12 mouse cellular contexts compared by ENCODE assay signal in the genomic region with DNA sequence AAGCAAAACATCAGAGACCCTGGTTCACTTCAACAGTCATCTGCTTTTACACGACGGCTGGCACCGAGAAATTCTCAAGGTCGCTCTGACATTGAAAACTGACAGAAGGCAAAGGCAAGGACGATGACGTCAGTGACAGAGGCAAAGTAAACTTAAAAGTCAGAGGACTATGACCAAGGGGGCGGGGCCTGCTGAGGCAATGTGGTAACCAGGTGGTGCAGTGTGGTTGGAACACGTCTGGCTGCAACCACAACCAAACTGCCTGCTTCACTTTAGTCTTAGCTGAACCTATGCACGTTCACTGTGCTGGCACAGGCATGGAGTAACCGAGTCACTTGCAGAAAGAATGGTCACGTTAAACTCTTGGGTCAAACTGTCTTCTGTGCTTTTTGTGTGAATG. TPM values are rescaled to one million over a fixed set of nuclear protein-coding genes. Genes with fewer than 3 reads are reported as not detected.
DNase-seq lines count a peak whose midpoint lies in the region; ATAC-seq and TF ChIP-seq lines count a peak whose summit lies in the region.
"Had no signal": no experiment of that assay in that cellular context is flagged by ENCODE, and none has a peak within 500 bp of the region (broad histone marks: within the 10 kb centered on the region; RNA-seq: fewer than 3 reads in every experiment).

No protein-coding gene starts in this region.

- H3K27me3 ChIP-seq in hindbrain, embryonic 14.5 days (ENCODE audit: control insufficient read depth, insufficient read depth, low read length), result no peaks in the 10 kb centered on the region
- no peaks in the 10 kb centered on the region for H3K27me3 ChIP-seq in hindbrain, embryonic 16.5 days (replicated peaks; ENCODE audit: control insufficient read depth, insufficient read depth, low read length)
- H3K27me3 ChIP-seq in CH12.LX (replicated peaks), result no peaks in the 10 kb centered on the region
- H3K27me3 ChIP-seq in liver, postnatal 0 days (ENCODE audit: insufficient read depth, low read length), result no peaks in the 10 kb centered on the region
- H3K27me3 ChIP-seq: embryonic facial prominence, embryonic 15.5 days had no signal

- H3K9me3 ChIP-seq in hindbrain, embryonic 14.5 days (ENCODE audit: control insufficient read depth, low read length), result no peaks in the 10 kb centered on the region
- H3K9me3 ChIP-seq in hindbrain, embryonic 16.5 days (ENCODE audit: control insufficient read depth, low read length), result no peaks in the 10 kb centered on the region
- H3K9me3 ChIP-seq in CH12.LX (replicated peaks; ENCODE audit: low read length), result no peaks in the 10 kb centered on the region
- H3K9me3 ChIP-seq in liver, postnatal 0 days (ENCODE audit: low read length), result no peaks in the 10 kb centered on the region
- H3K9me3 ChIP-seq: embryonic facial prominence, embryonic 15.5 days had no signal

- TF ChIP-seq RAD21 in CH12.LX (IDR thresholded peaks at IDR 0.05; ENCODE audit: low read depth, low read length), result no peak

- no peaks in the 10 kb centered on the region for H3K4me1 ChIP-seq in hindbrain, embryonic 14.5 days (replicated peaks; ENCODE audit: control insufficient read depth, insufficient read depth, low read length)
- H3K4me1 ChIP-seq in hindbrain, embryonic 16.5 days (ENCODE audit: control insufficient read depth, insufficient read depth, low read depth, low read length), result no peaks in the 10 kb centered on the region
- H3K4me1 ChIP-seq in CH12.LX (ENCODE audit: control insufficient read depth in 1 of 2, insufficient read depth in 2 of 2), result peaks cover 7 to 15% of the 10 kb centered on the region in 2 experiments; a peak in 3 of 4 replicates
- H3K4me1 ChIP-seq in liver, postnatal 0 days (ENCODE audit: insufficient read depth), result no peaks in the 10 kb centered on the region
- no peaks in the 10 kb centered on the region for H3K4me1 ChIP-seq in lung, adult 2 months (ENCODE audit: control insufficient read depth, insufficient read depth, low read length)
- H3K4me1 ChIP-seq: embryonic facial prominence, embryonic 15.5 days had no signal

- no peak overlapping the region for H3K4me3 ChIP-seq in hindbrain, embryonic 14.5 days (replicated peaks; ENCODE audit: low read length)
- H3K4me3 ChIP-seq in hindbrain, embryonic 16.5 days (ENCODE audit: low read length), result no peak overlapping the region
- no peak overlapping the region for H3K4me3 ChIP-seq in CH12.LX (replicated peaks in 1 of 3; ENCODE audit: low read depth in 2 of 3, low read length in 2 of 3, poor library complexity in 1 of 3)
- H3K4me3 ChIP-seq in liver, postnatal 0 days (ENCODE audit: low read depth, low read length), result no peak overlapping the region
- no peak overlapping the region for H3K4me3 ChIP-seq in lung, adult 2 months (replicated peaks; ENCODE audit: extremely low read depth, low read depth, low read length)
- H3K4me3 ChIP-seq: embryonic facial prominence, embryonic 15.5 days; heart, adult 2 months had no signal

- no peak for TF ChIP-seq CTCF in CH12.LX (conservative IDR thresholded peaks at IDR 0.05 in 1 of 2, IDR thresholded peaks at IDR 0.05 in 1 of 2; ENCODE audit: low read depth in 2 of 2, low read length in 2 of 2)
- no peak for TF ChIP-seq CTCF in liver, postnatal 0 days (IDR thresholded peaks at IDR 0.05; ENCODE audit: low read depth)
- TF ChIP-seq CTCF in lung, adult 2 months (IDR thresholded peaks at IDR 0.05; ENCODE audit: insufficient read depth, low read length), result no peak

- WGBS in hindbrain, embryonic 14.5 days, result 94% methylated on average over 11 of the region's 11 CpGs
- WGBS in hindbrain, embryonic 16.5 days, result 92% methylated on average over 11 of the region's 11 CpGs
- 58% methylated on average over 11 of the region's 11 CpGs for WGBS in liver, postnatal 0 days (ENCODE audit: insufficient replicate concordance)
- WGBS in lung, adult 2 months, result 80% methylated on average over 11 of the region's 11 CpGs

- in situ Hi-C loops in CH12.LX (cut with MboI; ENCODE audit: low pct_ligation_motif_present, low pct_unique_long_range_greater_than_20kb, low sequenced_read_pairs), result no loop called here

- no peak overlapping the region for H3K4me2 ChIP-seq in hindbrain, embryonic 14.5 days (replicated peaks)
- H3K4me2 ChIP-seq in hindbrain, embryonic 16.5 days (ENCODE audit: low read length), result no peak overlapping the region
- H3K4me2 ChIP-seq in CH12.LX (ENCODE audit: insufficient read depth, low read depth, poor library complexity, severe bottlenecking), result no peak overlapping the region
- H3K4me2 ChIP-seq in liver, postnatal 0 days (ENCODE audit: low read depth, low read length), result no peak overlapping the region
- H3K4me2 ChIP-seq: embryonic facial prominence, embryonic 15.5 days had no signal

- H3K79me2 ChIP-seq in CH12.LX (replicated peaks; ENCODE audit: control insufficient read depth, extremely low read depth, insufficient read depth, poor library complexity, severe bottlenecking), result no peaks in the 10 kb centered on the region

- ATAC-seq in hindbrain, embryonic 14.5 days (ENCODE audit: low FRiP score), result 0 out of 2 replicates have a peak, but pooled peaks have one; percentile 28
- no peak for ATAC-seq in hindbrain, embryonic 16.5 days
- ATAC-seq in granulocyte monocyte progenitor cell, adult 5-6 weeks (replicated peaks; ENCODE audit: poor library complexity, severe bottlenecking), result peak; percentile 44
- peak; percentile 92 for ATAC-seq in liver, postnatal 0 days
- ATAC-seq in erythroid progenitor cell, adult 5-6 weeks (replicated peaks; ENCODE audit: low FRiP score, poor library complexity, severe bottlenecking), result no peak

- no peak overlapping the region for H3K27ac ChIP-seq in hindbrain, embryonic 14.5 days
- H3K27ac ChIP-seq in hindbrain, embryonic 16.5 days (ENCODE audit: low read depth, low read length), result no peak overlapping the region
- H3K27ac ChIP-seq in CH12.LX (ENCODE audit: insufficient read depth, low read depth), result no peak overlapping the region
- H3K27ac ChIP-seq in liver, postnatal 0 days (ENCODE audit: low read depth), result peak overlapping the region; percentile 53; the same call in 1 of the 2 replicates
- H3K27ac ChIP-seq: embryonic facial prominence, embryonic 15.5 days; heart, adult 2 months had no signal

- peaks cover 54% of the 10 kb centered on the region for H3K36me3 ChIP-seq in hindbrain, embryonic 14.5 days (replicated peaks; ENCODE audit: control insufficient read depth, insufficient read depth)
- H3K36me3 ChIP-seq in hindbrain, embryonic 16.5 days (ENCODE audit: control insufficient read depth, insufficient read depth, low read length), result peaks cover 12% of the 10 kb centered on the region
- H3K36me3 ChIP-seq in CH12.LX (replicated peaks in 1 of 2; ENCODE audit: control insufficient read depth in 1 of 2, insufficient read depth in 1 of 2, low read length in 1 of 2), result peaks cover 38 to 66% of the 10 kb centered on the region in 2 experiments
- H3K36me3 ChIP-seq in liver, postnatal 0 days (replicated peaks; ENCODE audit: insufficient read depth, low read length), result peaks cover 46% of the 10 kb centered on the region

- no peak overlapping the region for H3K9ac ChIP-seq in hindbrain, embryonic 14.5 days
- no peak overlapping the region for H3K9ac ChIP-seq in hindbrain, embryonic 16.5 days (ENCODE audit: low read depth, low read length)
- H3K9ac ChIP-seq in CH12.LX (ENCODE audit: insufficient read depth, low read depth), result no peak overlapping the region
- H3K9ac ChIP-seq in liver, postnatal 0 days (replicated peaks), result no peak overlapping the region
- H3K9ac ChIP-seq: embryonic facial prominence, embryonic 15.5 days had no signal

- no peak for DNase-seq in hindbrain, embryonic 14.5 days (ENCODE audit: low spot score)
- DNase-seq in CH12.LX (ENCODE audit: extremely low read depth), result peak; percentile 82
- DNase-seq in liver, postnatal 0 days, result peak; percentile 79
- no peak for DNase-seq in lung, adult 2 months
- no peak for DNase-seq in cerebellum, postnatal 36 days
- DNase-seq: cerebellum, postnatal 14 days; heart, adult 2 months had no signal

- dilution Hi-C loops in CH12.LX (cut with MboI; ENCODE audit: extremely low pct_ligation_motif_present, extremely low pct_unique_long_range_greater_than_20kb, low sequenced_read_pairs), result no loop called here

- TF ChIP-seq POLR2A in CH12.LX (IDR thresholded peaks at IDR 0.05; ENCODE audit: low read depth, low read length), result no peak
- no peak for TF ChIP-seq POLR2A in lung, adult 2 months (IDR thresholded peaks at IDR 0.05; ENCODE audit: borderline replicate concordance, extremely low read depth, low read depth, low read length)

- no peak for TF ChIP-seq EP300 in CH12.LX (IDR thresholded peaks at IDR 0.05; ENCODE audit: low read length)
- TF ChIP-seq EP300 in liver, postnatal 0 days (IDR thresholded peaks at IDR 0.05; ENCODE audit: low read depth), result no peak

TF ChIP-seq in CH12.LX, 34 proteins besides CTCF, POLR2A, EP300 and RAD21 (continues in another document):
- TF ChIP-seq JUN (IDR thresholded peaks at IDR 0.05; ENCODE audit: insufficient read depth, low read depth, low read length), result no peak

RNA-seq across cellular contexts. Expression of gene Kmo, which starts 17.9 kb away (rescaled TPM):
- polyA plus RNA-seq in hindbrain, embryonic 14.5 days (2014; fragmentation: Nextera tagmentation; extraction: Ambion mirVana), result 0.14 and 0.31 TPM in 2 replicates
- polyA plus RNA-seq in hindbrain, embryonic 16.5 days (2015; fragmentation: Nextera tagmentation; extraction: Ambion mirVana), result 0.06 and 0.21 TPM in 2 replicates
- total RNA-seq in CH12.LX (2012; rRNA removed), result 9.7 and 13.2 TPM in 2 replicates
- total RNA-seq in CH12.LX (2014; rRNA removed), result 49.2 and 50.6 TPM in 2 replicates
- polyA plus RNA-seq in CH12.LX (2012; ENCODE audit: insufficient read length, low read depth), result 42.5 and 48.1 TPM in 2 replicates
- total RNA-seq in granulocyte monocyte progenitor cell, adult 5-6 weeks (2014; fragmentation: Nextera tagmentation), result 3.9 and 9.0 TPM in 2 replicates
- 2.5 and 7.7 TPM in 2 replicates for total RNA-seq in granulocyte monocyte progenitor cell, adult 5-6 weeks (2017)
- 26.5 and 28.5 TPM in 2 replicates for polyA plus RNA-seq in liver, postnatal 0 days (2015; fragmentation: Nextera tagmentation; extraction: Ambion mirVana)
- total RNA-seq in erythroid progenitor cell, adult 5-6 weeks (2015; ENCODE audit: low replicate concordance), result 2.5 TPM in 1 of 2 replicates, not detected in the other
- 3.8 and 4.0 TPM in 2 replicates for total RNA-seq in erythroid progenitor cell, adult 5-6 weeks (2017; ENCODE audit: low replicate concordance)
- 1.1 and 1.8 TPM in 2 replicates for polyA plus RNA-seq in lung, adult 2 months (2012; rRNA removed)
- total RNA-seq: layer of hippocampus, adult 18-20 months had no signal

RNA-seq across cellular contexts. Expression of gene Fh1, which starts 23.2 kb away (rescaled TPM):
- polyA plus RNA-seq in hindbrain, embryonic 14.5 days (2014; fragmentation: Nextera tagmentation; extraction: Ambion mirVana), result 114 and 127 TPM in 2 replicates
- 112 and 113 TPM in 2 replicates for polyA plus RNA-seq in hindbrain, embryonic 16.5 days (2015; fragmentation: Nextera tagmentation; extraction: Ambion mirVana)
- total RNA-seq in CH12.LX (2012; rRNA removed) (100 and 104 TPM in 2 replicates), CH12.LX (2014; rRNA removed) (113 and 120 TPM in 2 replicates)
- polyA plus RNA-seq in CH12.LX (2012; ENCODE audit: insufficient read length, low read depth), result 122 and 175 TPM in 2 replicates
- total RNA-seq in granulocyte monocyte progenitor cell, adult 5-6 weeks (2014; fragmentation: Nextera tagmentation), result 89.5 and 119 TPM in 2 replicates
- total RNA-seq in granulocyte monocyte progenitor cell, adult 5-6 weeks (2017), result 154 and 156 TPM in 2 replicates
- polyA plus RNA-seq in liver, postnatal 0 days (2015; fragmentation: Nextera tagmentation; extraction: Ambion mirVana), result 93.3 and 103 TPM in 2 replicates
- 29.3 and 41.4 TPM in 2 replicates for total RNA-seq in erythroid progenitor cell, adult 5-6 weeks (2015; ENCODE audit: low replicate concordance)
- total RNA-seq in erythroid progenitor cell, adult 5-6 weeks (2017; ENCODE audit: low replicate concordance), result 15.9 and 30.9 TPM in 2 replicates
- polyA plus RNA-seq in lung, adult 2 months (2012; rRNA removed), result 14.0 and 25.1 TPM in 2 replicates

Comparison
In these comparisons a context has a peak if more than half of its experiments do, and no peak if none do; other contexts are left out.
1. ATAC-seq: peak in hindbrain, embryonic 14.5 days (single experiment), granulocyte monocyte progenitor cell, adult 5-6 weeks (single experiment) and liver, postnatal 0 days (single experiment); none in hindbrain, embryonic 16.5 days (single experiment) and erythroid progenitor cell, adult 5-6 weeks (single experiment).
2. DNase-seq: peak in CH12.LX (single experiment) and liver, postnatal 0 days (single experiment); none in hindbrain, embryonic 14.5 days (single experiment), lung, adult 2 months (single experiment) and cerebellum, postnatal 36 days (0 of 2).